In genomic region chr2:5170815-5171214, GRCm38 (mm10) we compare ENCODE assay signal across 18 mouse cellular contexts. TPM values are rescaled to one million over a fixed set of nuclear protein-coding genes. Genes with fewer than 3 reads are reported as not detected.
DNase-seq lines count a peak whose midpoint lies in the region; ATAC-seq lines count a peak whose summit lies in the region.
"Had no signal": no experiment of that assay in that cellular context is flagged by ENCODE, and none has a peak within 500 bp of the region (broad histone marks: within the 10 kb centered on the region; RNA-seq: fewer than 3 reads in every experiment).

No protein-coding gene starts in this region.

- H3K9me3 ChIP-seq in forebrain, embryonic 16.5 days (ENCODE audit: control insufficient read depth, low read length) = no peaks in the 10 kb centered on the region
- no peaks in the 10 kb centered on the region for H3K9me3 ChIP-seq in forebrain, embryonic 12.5 days
- H3K9me3 ChIP-seq in limb, embryonic 13.5 days = no peaks in the 10 kb centered on the region
- H3K9me3 ChIP-seq in limb, embryonic 10.5 days (replicated peaks) = no peaks in the 10 kb centered on the region
- H3K9me3 ChIP-seq in intestine, embryonic 15.5 days = no peaks in the 10 kb centered on the region
- no peaks in the 10 kb centered on the region for H3K9me3 ChIP-seq in heart, embryonic 11.5 days (replicated peaks; ENCODE audit: control insufficient read depth, low read length)
- H3K9me3 ChIP-seq: embryonic facial prominence, embryonic 12.5 days; hindbrain, embryonic 10.5 days; liver, embryonic 12.5 days; megakaryocyte, embryonic 14.5 days; midbrain, embryonic 15.5 days had no signal

- ATAC-seq in forebrain, embryonic 16.5 days = no peak
- ATAC-seq in forebrain, embryonic 12.5 days (ENCODE audit: low FRiP score) = no peak
- no peak for ATAC-seq in limb, embryonic 13.5 days (ENCODE audit: low FRiP score, low read depth)
- peak; percentile 35 for ATAC-seq in intestine, embryonic 15.5 days
- no peak for ATAC-seq in heart, embryonic 11.5 days (replicated peaks; ENCODE audit: insufficient number of reproducible peaks, low FRiP score, low TSS enrichment)
- ATAC-seq: liver, embryonic 12.5 days; midbrain, embryonic 15.5 days had no signal

- DNase-seq in limb, embryonic 10.5 days (ENCODE audit: low spot score) = no peak
- DNase-seq in cerebellum, postnatal 4 days (ENCODE audit: low spot score in 2 of 2) = no peak
- DNase-seq: adrenal gland, adult 2 months; cerebellum, adult 9-10 months; left cerebral cortex, postnatal 4 days; lung, adult 2 months; right cerebral cortex, postnatal 25 days had no signal

- no peak overlapping the region for H3K4me2 ChIP-seq in forebrain, embryonic 16.5 days (ENCODE audit: low read length)
- H3K4me2 ChIP-seq in forebrain, embryonic 12.5 days = no peak overlapping the region
- H3K4me2 ChIP-seq in limb, embryonic 13.5 days (replicated peaks) = no peak overlapping the region
- H3K4me2 ChIP-seq in intestine, embryonic 15.5 days (replicated peaks) = no peak overlapping the region
- H3K4me2 ChIP-seq in heart, embryonic 11.5 days = no peak overlapping the region
- H3K4me2 ChIP-seq: embryonic facial prominence, embryonic 12.5 days; liver, embryonic 12.5 days; midbrain, embryonic 15.5 days had no signal

- H3K27me3 ChIP-seq in forebrain, embryonic 16.5 days (replicated peaks; ENCODE audit: control insufficient read depth, insufficient read depth, low read length) = no peaks in the 10 kb centered on the region
- H3K27me3 ChIP-seq in forebrain, embryonic 12.5 days = no peaks in the 10 kb centered on the region
- H3K27me3 ChIP-seq in limb, embryonic 13.5 days = no peaks in the 10 kb centered on the region
- H3K27me3 ChIP-seq in limb, embryonic 10.5 days (ENCODE audit: low read depth, poor library complexity, severe bottlenecking) = no peaks in the 10 kb centered on the region
- H3K27me3 ChIP-seq in intestine, embryonic 15.5 days (replicated peaks) = no peaks in the 10 kb centered on the region
- no peaks in the 10 kb centered on the region for H3K27me3 ChIP-seq in heart, embryonic 11.5 days (ENCODE audit: control insufficient read depth, insufficient read depth, low read length)
- H3K27me3 ChIP-seq: embryonic facial prominence, embryonic 12.5 days; liver, embryonic 12.5 days; midbrain, embryonic 15.5 days had no signal

- H3K4me3 ChIP-seq in forebrain, embryonic 16.5 days (replicated peaks; ENCODE audit: low read length) = no peak overlapping the region
- no peak overlapping the region for H3K4me3 ChIP-seq in forebrain, embryonic 12.5 days (replicated peaks)
- H3K4me3 ChIP-seq in limb, embryonic 13.5 days = no peak overlapping the region
- no peak overlapping the region for H3K4me3 ChIP-seq in limb, embryonic 10.5 days
- no peak overlapping the region for H3K4me3 ChIP-seq in intestine, embryonic 15.5 days (replicated peaks)
- no peak overlapping the region for H3K4me3 ChIP-seq in heart, embryonic 11.5 days (ENCODE audit: low read depth, low read length)
- H3K4me3 ChIP-seq: embryonic facial prominence, embryonic 12.5 days; hindbrain, embryonic 10.5 days; liver, embryonic 12.5 days; megakaryocyte, embryonic 14.5 days; midbrain, embryonic 15.5 days; myocyte had no signal

- 72% methylated on average over 4 of the region's 4 CpGs for WGBS in forebrain, embryonic 16.5 days
- WGBS in forebrain, embryonic 12.5 days = 81% methylated on average over 4 of the region's 4 CpGs
- WGBS in limb, embryonic 13.5 days = 67% methylated on average over 4 of the region's 4 CpGs
- 89% methylated on average over 4 of the region's 4 CpGs for WGBS in limb, embryonic 10.5 days
- 56% methylated on average over 4 of the region's 4 CpGs for WGBS in intestine, embryonic 15.5 days
- 63% methylated on average over 4 of the region's 4 CpGs for WGBS in heart, embryonic 11.5 days (ENCODE audit: insufficient replicate concordance)

- 0 out of 2 replicates have a peak, but pooled peaks cover 2% of the 10 kb centered on the region for H3K4me1 ChIP-seq in forebrain, embryonic 16.5 days (replicated peaks; ENCODE audit: control insufficient read depth, insufficient read depth, low read length)
- no peaks in the 10 kb centered on the region for H3K4me1 ChIP-seq in forebrain, embryonic 12.5 days
- peaks cover 17% of the 10 kb centered on the region for H3K4me1 ChIP-seq in limb, embryonic 13.5 days
- H3K4me1 ChIP-seq in limb, embryonic 10.5 days = no peaks in the 10 kb centered on the region
- H3K4me1 ChIP-seq in intestine, embryonic 15.5 days (replicated peaks) = 0 out of 2 replicates have a peak, but pooled peaks cover 3% of the 10 kb centered on the region
- 0 out of 2 replicates have a peak, but pooled peaks cover 4% of the 10 kb centered on the region for H3K4me1 ChIP-seq in heart, embryonic 11.5 days (ENCODE audit: control insufficient read depth, insufficient read depth, low read length)
- H3K4me1 ChIP-seq: hindbrain, embryonic 10.5 days; liver, embryonic 12.5 days; megakaryocyte, embryonic 14.5 days; midbrain, embryonic 15.5 days had no signal

- H3K9ac ChIP-seq in forebrain, embryonic 16.5 days (replicated peaks; ENCODE audit: low read depth, low read length) = no peak overlapping the region
- no peak overlapping the region for H3K9ac ChIP-seq in forebrain, embryonic 12.5 days
- H3K9ac ChIP-seq in limb, embryonic 13.5 days = no peak overlapping the region
- no peak overlapping the region for H3K9ac ChIP-seq in intestine, embryonic 15.5 days
- no peak overlapping the region for H3K9ac ChIP-seq in heart, embryonic 11.5 days (ENCODE audit: low read depth, low read length)
- H3K9ac ChIP-seq: embryonic facial prominence, embryonic 12.5 days; liver, embryonic 12.5 days; midbrain, embryonic 15.5 days had no signal

- no peaks in the 10 kb centered on the region for H3K36me3 ChIP-seq in forebrain, embryonic 16.5 days (ENCODE audit: control insufficient read depth, insufficient read depth)
- H3K36me3 ChIP-seq in forebrain, embryonic 12.5 days (replicated peaks) = no peaks in the 10 kb centered on the region
- no peaks in the 10 kb centered on the region for H3K36me3 ChIP-seq in limb, embryonic 13.5 days
- H3K36me3 ChIP-seq in limb, embryonic 10.5 days = no peaks in the 10 kb centered on the region
- H3K36me3 ChIP-seq in intestine, embryonic 15.5 days = no peaks in the 10 kb centered on the region
- no peaks in the 10 kb centered on the region for H3K36me3 ChIP-seq in heart, embryonic 11.5 days (ENCODE audit: control insufficient read depth, insufficient read depth, low read length)
- H3K36me3 ChIP-seq: embryonic facial prominence, embryonic 12.5 days; hindbrain, embryonic 10.5 days; liver, embryonic 12.5 days; midbrain, embryonic 15.5 days had no signal

- peak overlapping the region; percentile 1; the same call in 1 of the 2 replicates for H3K27ac ChIP-seq in forebrain, embryonic 16.5 days (ENCODE audit: low read length)
- H3K27ac ChIP-seq in forebrain, embryonic 12.5 days = no peak overlapping the region
- peak overlapping the region; percentile 10; the same call in 1 of the 2 replicates for H3K27ac ChIP-seq in limb, embryonic 13.5 days
- no peak overlapping the region for H3K27ac ChIP-seq in limb, embryonic 10.5 days
- H3K27ac ChIP-seq in intestine, embryonic 15.5 days = peak overlapping the region; percentile 51; the same call in 1 of the 2 replicates
- H3K27ac ChIP-seq in heart, embryonic 11.5 days (ENCODE audit: low read depth, low read length) = no peak overlapping the region
- H3K27ac ChIP-seq: embryonic facial prominence, embryonic 12.5 days; hindbrain, embryonic 10.5 days; liver, embryonic 12.5 days; midbrain, embryonic 15.5 days had no signal

RNA-seq across cellular contexts. Expression of gene Ccdc3, which starts 33.2 kb away (rescaled TPM):
- polyA plus RNA-seq in forebrain, embryonic 16.5 days (2015; fragmentation: Nextera tagmentation; extraction: Ambion mirVana) = 3.0 and 3.6 TPM in 2 replicates
- polyA plus RNA-seq in forebrain, embryonic 12.5 days (2016; fragmentation: Nextera tagmentation; extraction: Ambion mirVana) = 2.9 and 4.0 TPM in 2 replicates
- polyA plus RNA-seq in limb, embryonic 13.5 days (2015; fragmentation: Nextera tagmentation; extraction: Ambion mirVana) = 6.7 and 7.7 TPM in 2 replicates
- polyA plus RNA-seq in limb, embryonic 10.5 days (2016; fragmentation: Nextera tagmentation; extraction: Ambion mirVana) = 1.4 and 4.0 TPM in 2 replicates
- 9.2 and 10.3 TPM in 2 replicates for polyA plus RNA-seq in intestine, embryonic 15.5 days (2015; fragmentation: Nextera tagmentation; extraction: Ambion mirVana)
- polyA plus RNA-seq in heart, embryonic 11.5 days (2014; fragmentation: Nextera tagmentation; extraction: Ambion mirVana) = 7.9 and 9.3 TPM in 2 replicates

Comparison
In these comparisons a context has a peak if more than half of its experiments do, and no peak if none do; other contexts are left out.
1. H3K27ac ChIP-seq: peak in forebrain, embryonic 16.5 days (single experiment), limb, embryonic 13.5 days (single experiment) and intestine, embryonic 15.5 days (single experiment); none in forebrain, embryonic 12.5 days (single experiment), limb, embryonic 10.5 days (single experiment) and heart, embryonic 11.5 days (single experiment).